In the genomic region with DNA sequence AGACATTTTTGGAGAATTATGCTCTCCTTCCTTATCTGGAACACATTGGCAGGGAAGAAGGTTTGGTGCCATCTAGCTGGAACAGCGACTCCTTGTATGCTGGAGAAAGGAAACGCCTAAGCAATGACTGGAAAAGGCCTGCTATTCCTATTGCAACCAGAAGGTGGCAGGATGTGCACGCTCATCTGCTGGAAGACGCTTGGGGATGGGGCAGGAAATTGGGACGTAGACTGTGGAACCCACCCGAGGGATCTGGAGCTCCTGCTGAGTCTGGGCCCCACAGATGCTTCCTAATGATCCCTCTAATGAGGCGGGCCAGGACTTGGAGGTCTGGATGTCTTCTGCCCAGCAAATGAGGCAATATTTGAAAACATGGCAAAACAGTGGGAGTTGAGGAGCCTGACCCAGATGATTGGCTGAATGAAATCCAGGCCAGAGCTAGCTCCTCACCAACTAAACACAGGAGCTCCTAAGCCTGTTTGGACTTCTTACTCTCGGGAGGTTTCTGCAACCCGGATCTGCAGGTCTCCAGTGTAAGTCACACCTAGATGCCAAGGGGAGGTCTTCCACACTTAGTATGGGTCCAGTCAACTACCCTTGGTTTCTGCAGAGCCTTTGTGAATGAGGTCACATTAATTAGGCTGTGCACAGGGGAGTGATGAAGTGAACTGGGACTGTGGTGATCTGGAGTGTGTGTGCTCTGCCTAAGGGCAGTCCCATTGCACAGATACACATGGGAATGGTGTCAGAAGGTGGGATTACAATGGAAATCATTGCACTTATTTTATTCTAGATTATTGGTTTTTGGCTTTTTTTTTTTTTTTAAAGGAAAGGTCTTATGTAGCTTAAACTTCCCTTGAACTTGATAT, we compare ENCODE assay signal across 7 mouse cellular contexts. TPM values are rescaled to one million over a fixed set of nuclear protein-coding genes. Genes with fewer than 3 reads are reported as not detected.
DNase-seq lines count a peak whose midpoint lies in the region; ATAC-seq lines count a peak whose summit lies in the region.

No protein-coding gene starts in this region.

- peak; percentile 83 for DNase-seq in R1 (ENCODE audit: low read depth, low spot score)
- peak; percentile 36 for DNase-seq in c-Kit-positive CD71-positive TER-119-positive erythroid progenitor cells, embryonic 14.5 days (ENCODE audit: low spot score)
- DNase-seq in left cerebral cortex, adult 18-20 months (ENCODE audit: low spot score in 2 of 2): peak; percentile 80
- DNase-seq in right cerebral cortex, postnatal 25 days: peak; percentile 78

- no peaks in the 10 kb centered on the region for H3K27me3 ChIP-seq in forebrain, embryonic 12.5 days
- no peaks in the 10 kb centered on the region for H3K27me3 ChIP-seq in hindbrain, embryonic 16.5 days (replicated peaks; ENCODE audit: control insufficient read depth, insufficient read depth, low read length)

- H3K4me2 ChIP-seq in forebrain, embryonic 12.5 days: 0 out of 2 replicates have a peak overlapping the region, but pooled peaks have one; percentile 1
- H3K4me2 ChIP-seq in hindbrain, embryonic 16.5 days (ENCODE audit: low read length): peak overlapping the region; percentile 28

- peak; percentile 69 for ATAC-seq in forebrain, embryonic 12.5 days (ENCODE audit: low FRiP score)
- peak; percentile 82 for ATAC-seq in hindbrain, embryonic 16.5 days
- ATAC-seq in megakaryocyte progenitor cell, adult 5-6 weeks (replicated peaks; ENCODE audit: poor library complexity): peak; percentile 93

- no peaks in the 10 kb centered on the region for H3K36me3 ChIP-seq in forebrain, embryonic 12.5 days (replicated peaks)
- H3K36me3 ChIP-seq in hindbrain, embryonic 16.5 days (ENCODE audit: control insufficient read depth, insufficient read depth, low read length): no peaks in the 10 kb centered on the region

- no peak overlapping the region for H3K9ac ChIP-seq in forebrain, embryonic 12.5 days
- H3K9ac ChIP-seq in hindbrain, embryonic 16.5 days (ENCODE audit: low read depth, low read length): peak overlapping the region; percentile 12

- H3K4me1 ChIP-seq in forebrain, embryonic 12.5 days: peaks cover 4% of the 10 kb centered on the region; the same call in 1 of the 2 replicates
- no peaks in the 10 kb centered on the region for H3K4me1 ChIP-seq in hindbrain, embryonic 16.5 days (ENCODE audit: control insufficient read depth, insufficient read depth, low read depth, low read length)

- no peak overlapping the region for H3K4me3 ChIP-seq in forebrain, embryonic 12.5 days (replicated peaks)
- H3K4me3 ChIP-seq in hindbrain, embryonic 16.5 days (ENCODE audit: low read length): no peak overlapping the region

- no peak overlapping the region for H3K27ac ChIP-seq in forebrain, embryonic 12.5 days
- no peak overlapping the region for H3K27ac ChIP-seq in hindbrain, embryonic 16.5 days (ENCODE audit: low read depth, low read length)

- WGBS in forebrain, embryonic 12.5 days: 8% methylated on average over 9 of the region's 9 CpGs
- WGBS in hindbrain, embryonic 16.5 days: 9% methylated on average over 9 of the region's 9 CpGs

- no peaks in the 10 kb centered on the region for H3K9me3 ChIP-seq in forebrain, embryonic 12.5 days
- no peaks in the 10 kb centered on the region for H3K9me3 ChIP-seq in hindbrain, embryonic 16.5 days (ENCODE audit: control insufficient read depth, low read length)

RNA-seq across cellular contexts. Expression of a gene that starts 49.6 kb away (rescaled TPM):
- 239 and 249 TPM in 2 replicates for polyA plus RNA-seq in forebrain, embryonic 12.5 days (2016; fragmentation: Nextera tagmentation; extraction: Ambion mirVana)
- polyA plus RNA-seq in hindbrain, embryonic 16.5 days (2015; fragmentation: Nextera tagmentation; extraction: Ambion mirVana): 86.6 and 101 TPM in 2 replicates
- 10 to 100 TPM; 34.4 to 35.7 TPM for total RNA-seq in left cerebral cortex, adult 18-20 months (2021)
- 79.3 and 85.5 TPM in 2 replicates for total RNA-seq in megakaryocyte progenitor cell, adult 5-6 weeks (2015)
- total RNA-seq in megakaryocyte progenitor cell, adult 5-6 weeks (2017): 123 and 135 TPM in 2 replicates

RNA-seq across cellular contexts. Expression of a gene that starts 58.0 kb away (rescaled TPM):
- polyA plus RNA-seq in forebrain, embryonic 12.5 days (2016; fragmentation: Nextera tagmentation; extraction: Ambion mirVana): 211 TPM in 2 replicates
- 251 and 264 TPM in 2 replicates for polyA plus RNA-seq in hindbrain, embryonic 16.5 days (2015; fragmentation: Nextera tagmentation; extraction: Ambion mirVana)
- 100 to 1,000 TPM in 1 of 2 experiments, 10 to 100 TPM in 1; 84.3 to 103 TPM for total RNA-seq in left cerebral cortex, adult 18-20 months (2021)
- 120 TPM in 2 replicates for total RNA-seq in megakaryocyte progenitor cell, adult 5-6 weeks (2015)
- 54.3 and 72.9 TPM in 2 replicates for total RNA-seq in megakaryocyte progenitor cell, adult 5-6 weeks (2017)
